Mouse (Mus musculus) regulatory T cell (primary cell): ENCODE measurements around the gene Aox2.

Experiments used
- in situ Hi-C: fragments of 300-600 bp; cut with MboI, MseI; formaldehyde crosslinking; loops from one replicate; pipeline ENCODE4 v1.15.1; 2025; ENCODE audit warnings: high pct_unique_total_duplicates

Gene Aox2

DNA sequence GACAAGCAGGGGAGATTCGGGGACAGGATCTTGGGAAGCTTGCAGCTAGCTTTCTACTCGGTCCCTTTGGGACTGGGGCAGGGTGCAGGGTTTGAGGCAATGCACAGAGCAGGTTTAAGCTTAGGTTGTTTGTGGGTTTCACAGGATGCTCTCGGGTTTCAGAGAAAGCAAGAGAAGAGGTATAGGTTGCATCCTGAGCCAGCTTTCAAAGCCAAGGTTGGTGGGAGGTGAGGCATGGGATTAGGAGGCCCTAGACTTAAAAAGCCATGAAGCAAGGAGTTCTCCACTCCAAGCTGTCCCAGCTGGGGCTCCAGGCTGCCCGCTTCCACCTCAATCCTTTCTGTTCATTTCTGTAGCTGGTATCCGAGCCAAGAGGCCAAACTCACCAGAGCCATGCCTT is at the start of gene Aox2:
TSS of gene Aox2 (plus strand) at position 301 of the 400 bp plus-strand sequence.
- in situ Hi-C loops, result loop anchor here (25.0 kb wide), 1 partner anchor 1159 kb away; no protein-coding TSS in a partner anchor

DNA sequence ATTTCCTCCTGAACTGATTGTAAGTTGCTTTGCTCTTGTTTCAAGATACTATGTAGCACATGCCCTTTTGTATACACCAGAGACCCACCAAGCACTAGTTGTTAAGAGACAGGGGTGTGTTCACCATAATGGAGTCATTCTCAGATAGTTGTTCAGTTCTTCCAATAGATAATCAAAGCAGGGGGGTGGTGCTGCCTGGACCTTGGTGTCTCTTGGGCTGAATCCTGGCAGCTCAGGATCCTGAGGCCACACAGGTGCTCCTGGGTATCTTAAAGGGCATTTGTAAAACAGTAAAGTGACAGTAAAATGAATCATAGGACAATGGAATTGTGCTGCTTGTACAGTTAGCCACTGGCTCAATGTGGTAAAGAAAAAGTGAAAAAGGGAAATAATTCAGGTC is 49.2 kb upstream of the Aox2 start:
- in situ Hi-C loops, result no loop called here

DNA sequence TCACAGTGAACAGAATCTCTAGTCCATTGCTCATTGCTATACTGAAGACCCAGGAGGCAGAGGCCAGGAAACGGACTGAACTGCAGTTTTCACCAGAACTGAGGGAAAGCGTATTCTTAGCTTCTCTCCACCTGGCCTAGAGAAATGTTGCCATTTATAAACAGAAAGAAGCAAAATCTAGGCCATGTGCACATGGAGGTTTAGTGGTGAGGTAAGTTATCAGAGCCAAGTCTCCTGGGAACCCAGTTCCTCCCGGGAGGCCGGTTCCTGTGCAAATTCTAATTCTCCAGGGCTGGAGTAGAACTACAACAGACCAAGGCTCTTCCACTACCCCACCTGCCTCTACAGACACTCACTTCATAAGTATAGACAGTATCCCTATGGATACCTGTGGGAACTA is 48.4 kb upstream of the Aox2 start:
- in situ Hi-C loops, result loop anchor here (5.0 kb wide), 1 partner anchor 43 kb away; no protein-coding TSS in a partner anchor

DNA sequence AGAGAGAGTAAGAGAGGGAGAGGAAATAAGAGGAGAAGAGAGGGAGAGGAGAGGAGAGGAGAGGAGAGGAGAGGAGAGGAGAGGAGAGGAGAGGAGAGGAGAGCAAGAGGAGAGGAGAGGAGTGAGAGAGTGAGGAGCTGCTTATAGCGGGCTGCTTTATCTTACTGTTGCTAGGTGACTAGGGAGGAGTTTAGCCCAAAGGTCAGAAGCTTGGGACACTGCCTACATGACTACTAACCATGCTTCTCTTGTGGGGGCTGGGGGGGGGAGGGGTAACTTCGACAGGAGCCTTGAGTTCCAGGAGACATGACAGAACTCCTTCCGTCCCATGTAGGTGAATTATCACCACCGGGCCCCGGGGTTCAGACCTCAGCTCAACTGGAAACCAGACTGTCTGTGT is 47.6 kb upstream of the Aox2 start:
- in situ Hi-C loops, result loop anchor here (5.0 kb wide), 1 partner anchor 42 kb away; no protein-coding TSS in a partner anchor

DNA sequence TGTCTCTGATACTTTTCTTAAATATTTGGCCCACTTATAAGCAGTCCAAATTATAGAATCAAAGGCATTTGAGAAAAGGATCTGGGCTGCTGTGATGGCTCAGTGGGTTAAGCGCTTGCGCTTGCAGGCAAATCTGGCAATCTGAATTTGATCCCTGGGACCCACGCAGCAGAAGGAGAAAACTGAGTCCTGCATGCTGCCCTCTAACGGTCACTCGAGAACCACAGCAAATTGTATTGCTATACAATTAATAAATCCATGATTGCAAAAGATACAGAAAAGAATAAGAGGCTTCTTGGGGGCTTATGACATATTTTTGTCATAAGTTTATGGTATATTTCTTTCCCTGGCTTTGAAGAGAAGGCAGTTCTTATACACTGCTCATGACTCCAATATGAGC is 42.7 kb upstream of the Aox2 start:
- in situ Hi-C loops, result no loop called here

DNA sequence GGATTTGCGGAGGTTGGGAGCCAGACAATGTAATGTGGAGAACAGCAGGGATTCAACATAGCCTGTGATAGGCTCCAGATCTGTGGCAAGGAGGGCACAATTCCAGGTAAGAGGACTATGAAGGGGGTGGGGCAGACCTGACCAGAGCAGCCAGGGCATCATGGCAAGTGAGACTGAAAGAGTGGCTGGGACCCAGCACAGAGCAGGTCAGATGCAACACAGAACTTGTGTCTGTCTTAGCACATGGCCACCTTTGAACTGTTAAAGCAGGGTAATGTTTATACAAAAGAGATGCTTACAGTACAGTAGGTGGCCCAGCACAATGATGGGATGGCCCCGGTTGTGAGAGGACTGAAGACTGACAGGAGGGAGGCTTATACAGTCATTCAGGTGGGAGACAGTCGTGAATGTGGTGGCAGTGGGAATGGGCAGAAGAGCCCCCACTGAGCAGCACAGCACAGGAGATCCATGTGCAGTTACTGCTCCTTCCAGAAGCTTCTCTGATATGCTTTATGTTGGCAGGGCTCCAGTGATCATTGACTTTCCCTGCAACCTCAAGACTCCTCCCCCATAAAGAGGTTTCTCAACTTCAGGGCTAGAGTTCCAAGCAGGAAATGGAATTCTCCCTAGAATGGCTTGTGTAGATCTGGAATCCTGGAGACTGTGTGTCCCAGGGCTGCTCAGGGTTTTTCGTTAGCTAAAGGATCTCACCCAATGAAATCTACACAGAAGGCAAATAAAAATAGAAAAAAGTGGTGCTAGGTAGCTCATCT is 40.4 kb upstream of the Aox2 start:
- in situ Hi-C loops, result no loop called here

DNA sequence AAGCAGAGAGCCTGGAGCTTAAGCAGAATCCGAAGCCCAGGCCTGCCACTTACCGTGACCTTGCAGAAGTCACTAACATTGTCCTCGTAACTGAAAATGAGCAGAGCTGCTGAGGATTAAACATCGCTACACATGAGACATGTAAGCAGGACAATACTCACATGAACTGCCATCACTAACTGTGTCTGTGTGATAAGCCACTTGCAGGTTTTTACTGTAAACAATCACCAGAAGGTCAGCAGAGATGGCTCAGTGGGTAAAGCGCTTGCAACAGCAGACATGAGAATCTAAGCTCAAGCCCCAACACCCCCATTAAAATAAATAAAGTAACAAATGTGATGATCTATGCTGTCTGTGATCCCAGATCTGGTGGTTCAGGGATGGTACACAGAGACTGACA is 39.7 kb upstream of the Aox2 start:
- in situ Hi-C loops, result no loop called here

DNA sequence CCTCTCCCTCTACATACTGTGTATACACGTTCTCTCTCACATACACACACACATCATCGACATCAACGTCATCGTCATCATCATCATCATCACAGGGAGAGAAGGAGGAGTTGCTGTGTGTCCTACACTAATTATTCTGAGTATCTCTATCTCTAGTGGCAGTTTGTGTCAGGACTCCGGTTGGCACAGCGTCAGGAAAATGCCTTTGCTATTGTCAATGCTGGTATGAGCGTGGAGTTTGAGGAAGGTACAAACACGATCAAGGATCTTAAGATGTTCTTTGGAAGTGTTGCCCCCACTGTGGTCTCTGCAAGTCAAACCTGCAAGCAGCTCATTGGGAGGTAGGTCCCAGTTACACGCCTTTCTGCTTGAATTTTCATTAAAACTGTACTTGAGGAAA is 39.2 kb upstream of the Aox2 start:
- in situ Hi-C loops, result no loop called here

DNA sequence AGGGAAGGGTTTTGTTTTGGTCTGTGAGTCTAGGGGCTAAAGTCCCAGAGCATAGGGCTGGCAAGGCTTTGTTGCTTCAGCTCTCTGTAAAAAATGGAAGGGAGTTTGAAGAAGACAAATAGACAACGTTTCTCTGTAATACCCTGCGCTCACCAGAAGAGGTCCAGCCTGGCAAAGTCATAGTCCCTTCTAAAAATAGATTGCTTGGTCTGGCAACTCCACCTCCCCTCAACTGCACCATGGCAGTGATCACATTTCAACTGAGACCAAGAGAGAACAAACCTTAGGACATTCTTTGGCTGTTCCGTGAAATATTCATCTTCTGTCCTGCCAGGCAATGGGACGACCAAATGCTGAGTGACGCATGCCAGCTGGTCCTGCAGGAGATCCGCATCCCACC is 37.8 kb upstream of the Aox2 start:
- in situ Hi-C loops, result no loop called here

DNA sequence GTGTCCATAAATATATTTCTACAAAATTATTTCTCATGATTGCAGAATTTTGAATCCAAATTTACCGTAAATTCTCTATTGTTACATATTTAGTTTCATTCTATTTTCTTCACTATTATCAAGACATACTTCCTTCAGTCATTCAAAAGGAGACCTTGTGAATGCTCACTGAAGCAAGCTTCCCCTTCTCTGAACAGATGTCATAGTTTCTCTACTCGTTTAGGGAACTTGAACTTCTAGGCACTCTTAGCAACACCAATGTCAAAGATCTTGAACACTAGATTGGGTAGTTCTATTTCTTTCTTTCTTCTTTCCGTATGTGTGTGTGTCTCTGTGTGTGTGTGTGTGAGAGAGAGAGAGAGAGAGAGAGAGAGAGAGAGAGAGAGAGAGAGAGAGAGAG is 33.6 kb upstream of the Aox2 start:
- in situ Hi-C loops, result no loop called here

DNA sequence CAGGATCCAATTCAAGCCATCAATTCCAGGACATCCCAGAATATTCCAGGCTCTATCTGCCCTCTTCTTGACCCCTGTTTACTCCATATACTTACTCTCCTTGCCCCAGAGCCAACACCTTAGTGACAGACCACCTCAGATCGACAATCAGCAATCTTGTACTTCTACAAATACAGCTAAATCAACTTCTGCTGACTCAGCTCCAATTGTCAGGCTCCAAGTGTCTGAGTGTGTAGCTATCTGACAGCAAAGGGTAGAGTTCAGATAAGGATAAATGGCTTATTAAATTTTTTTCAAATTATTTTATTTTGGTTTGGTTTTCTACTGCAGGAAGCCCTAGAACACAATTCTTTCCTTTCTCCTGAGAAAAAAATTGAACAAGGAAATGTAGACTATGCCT is 29.6 kb upstream of the Aox2 start:
- in situ Hi-C loops, result no loop called here

DNA sequence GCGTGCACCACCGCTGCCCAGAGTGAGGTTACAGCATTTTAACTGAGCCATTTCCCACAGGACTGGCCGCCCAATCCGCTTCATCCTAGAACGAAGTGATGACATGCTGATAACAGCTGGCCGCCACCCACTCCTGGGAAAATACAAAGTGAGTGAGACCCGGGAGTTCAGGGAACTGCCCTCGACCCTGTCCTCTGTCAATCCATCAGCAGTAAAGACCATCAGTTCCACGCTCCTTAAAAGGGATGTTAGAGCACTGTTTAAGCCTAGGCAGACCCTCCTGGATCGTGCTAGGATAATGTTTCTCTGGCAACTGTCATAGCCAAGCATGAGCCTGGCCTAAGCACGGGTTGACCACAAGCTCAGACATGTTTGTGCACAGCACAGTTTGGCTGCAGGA is 24.7 kb upstream of the Aox2 start:
- in situ Hi-C loops, result no loop called here

DNA sequence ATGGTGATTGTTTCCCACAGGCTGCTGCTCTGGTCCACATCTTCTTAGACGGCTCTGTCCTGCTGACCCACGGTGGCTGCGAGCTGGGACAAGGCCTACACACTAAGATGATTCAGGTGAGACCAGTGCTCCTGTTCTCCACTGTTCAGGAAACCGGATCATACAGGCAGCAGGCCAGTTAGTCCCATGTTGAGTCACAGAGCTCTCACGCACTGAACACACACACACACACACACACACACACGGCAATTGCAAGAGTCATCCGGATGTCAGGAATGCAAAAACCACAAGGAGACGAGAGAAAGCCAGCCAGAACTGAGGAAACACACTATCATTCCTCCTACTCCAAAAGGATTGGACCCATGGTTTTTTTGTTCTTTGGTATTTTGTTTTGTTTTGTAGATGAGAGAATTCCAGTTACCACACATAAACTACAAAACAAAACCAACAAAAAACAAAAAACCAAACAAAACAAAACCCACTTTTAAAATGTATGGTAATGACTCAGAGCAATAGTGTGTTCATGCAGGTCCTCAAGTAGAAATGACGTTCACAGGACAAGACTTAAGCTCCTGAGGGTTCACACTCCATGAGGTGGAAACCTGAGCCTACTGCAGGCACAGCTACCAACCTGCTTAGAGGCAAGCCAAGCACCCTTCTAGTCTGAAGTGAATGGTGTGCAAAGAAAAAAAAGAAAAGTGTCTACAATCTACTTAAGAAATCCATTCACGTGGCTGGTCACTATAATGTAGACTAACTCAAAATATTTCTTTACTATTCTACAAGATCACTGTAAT is 20.7 kb upstream of the Aox2 start:
- in situ Hi-C loops, result no loop called here

DNA sequence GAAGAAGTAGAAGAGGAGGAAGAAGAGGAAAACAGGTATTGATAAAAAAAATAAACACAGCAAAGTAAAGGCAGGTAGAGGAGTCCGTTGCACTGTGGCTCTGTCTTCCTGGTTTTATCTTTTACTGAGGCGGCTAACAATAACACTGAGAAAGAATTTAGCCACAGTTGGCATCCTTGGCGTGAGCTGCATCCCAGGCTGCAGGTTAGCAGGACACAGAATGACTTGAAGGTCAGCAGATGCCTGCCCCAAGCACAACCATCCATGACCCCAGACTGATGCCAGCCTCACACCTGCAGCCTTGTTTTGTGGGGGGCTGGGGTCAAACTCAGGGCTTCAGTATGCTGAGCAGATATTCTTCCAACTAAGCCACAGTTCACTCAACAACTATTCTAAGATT is 17.8 kb upstream of the Aox2 start:
- in situ Hi-C loops, result no loop called here

DNA sequence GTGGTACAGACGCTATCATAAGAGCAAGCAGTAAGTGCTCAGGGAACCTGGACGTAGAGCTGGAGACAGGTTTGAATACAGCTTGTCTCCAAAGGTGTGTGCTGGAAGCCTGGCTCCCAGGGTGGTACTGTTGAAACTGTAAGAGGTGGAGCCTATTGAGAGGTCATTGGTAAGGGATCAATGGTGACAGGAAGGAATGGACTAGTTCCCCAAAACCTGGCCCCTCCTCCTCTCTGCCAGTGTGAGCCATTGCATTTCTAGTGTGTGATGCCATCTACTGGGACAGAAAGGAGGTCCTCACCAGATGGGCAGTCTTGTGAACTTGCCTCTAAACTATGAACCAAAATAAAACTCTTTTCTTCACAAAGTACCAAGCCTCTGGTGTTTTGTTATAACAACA is 9.9 kb upstream of the Aox2 start:
- in situ Hi-C loops, result no loop called here

DNA sequence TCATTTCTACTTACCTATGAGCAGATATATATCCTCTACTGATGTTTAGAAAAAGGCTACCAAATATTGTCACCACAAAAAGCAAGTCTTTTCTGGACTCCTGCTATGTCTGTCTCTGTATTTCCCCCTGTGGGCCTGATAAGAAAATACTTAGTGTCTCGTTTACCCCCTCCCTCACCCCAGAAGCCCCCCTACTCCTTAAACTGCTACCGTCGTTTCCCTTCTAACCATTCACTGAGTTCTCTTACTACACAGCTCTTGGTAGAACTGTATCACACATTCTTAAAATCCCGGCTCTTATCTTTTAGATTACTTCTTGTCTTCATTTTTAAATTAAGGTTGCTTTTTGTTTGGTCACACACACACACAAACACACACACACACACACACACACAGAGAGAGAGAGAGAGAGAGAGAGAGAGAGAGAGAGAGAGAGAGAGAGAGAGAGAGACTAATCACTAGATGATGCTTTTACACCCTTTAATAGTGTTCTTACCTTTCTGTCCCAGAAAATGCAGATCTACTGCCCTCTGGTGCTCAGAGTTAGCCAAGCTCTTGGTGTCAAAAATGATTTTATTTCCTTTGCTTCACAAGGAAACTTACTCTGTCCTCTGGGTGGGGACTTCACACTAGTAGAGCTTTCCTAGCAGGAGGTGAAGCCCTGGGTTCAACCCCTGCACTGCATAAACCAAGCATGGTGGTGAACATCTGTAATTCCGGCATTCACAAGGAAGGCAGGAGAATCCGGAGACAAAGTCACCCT is 7.1 kb upstream of the Aox2 start:
- in situ Hi-C loops, result loop anchor here (5.0 kb wide), 1 partner anchor 39 kb away; no protein-coding TSS in a partner anchor

DNA sequence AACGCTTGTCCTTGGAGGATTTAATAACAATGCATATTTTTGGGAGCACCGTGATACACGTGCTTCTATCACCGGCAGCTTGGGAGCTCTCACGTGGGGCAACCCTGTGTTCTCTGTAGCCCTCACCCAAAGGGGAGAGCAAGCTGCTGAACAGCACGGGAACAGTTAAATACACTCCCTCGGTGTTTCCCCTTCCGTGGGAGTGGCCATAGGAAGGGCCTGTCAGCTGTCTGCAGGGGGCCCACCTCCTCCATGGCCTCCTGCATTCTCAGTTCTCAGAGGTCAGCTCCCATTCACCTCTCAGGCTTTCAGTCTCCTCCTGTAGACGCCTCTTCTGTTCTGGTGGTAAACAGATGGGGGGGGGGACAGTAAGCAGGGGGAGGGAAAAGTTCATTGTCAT is 2.2 kb upstream of the Aox2 start:
- in situ Hi-C loops, result loop anchor here (25.0 kb wide), 1 partner anchor 1161 kb away; no protein-coding TSS in a partner anchor

DNA sequence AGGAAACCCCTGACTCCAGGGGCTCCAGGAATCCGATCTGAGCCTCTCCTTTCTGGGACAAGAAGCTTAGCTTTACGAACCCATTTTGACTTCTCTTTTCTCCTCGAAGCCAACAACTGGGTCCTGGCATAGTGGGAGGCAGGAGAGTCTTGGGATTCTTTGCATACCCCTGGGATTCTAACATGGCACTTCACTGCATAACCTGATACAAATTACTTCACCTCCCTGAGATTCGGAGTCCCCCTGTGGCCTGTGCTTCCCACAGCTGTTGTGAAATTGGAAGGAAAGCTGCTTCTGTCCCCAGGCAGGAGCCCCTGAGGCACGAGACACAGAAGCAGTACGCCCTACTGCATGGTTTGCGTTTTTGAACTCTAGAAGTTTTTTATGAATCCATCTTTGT is 387 bp downstream of the Aox2 start:
- in situ Hi-C loops, result loop anchor here (25.0 kb wide), 1 partner anchor 1159 kb away; no protein-coding TSS in a partner anchor

DNA sequence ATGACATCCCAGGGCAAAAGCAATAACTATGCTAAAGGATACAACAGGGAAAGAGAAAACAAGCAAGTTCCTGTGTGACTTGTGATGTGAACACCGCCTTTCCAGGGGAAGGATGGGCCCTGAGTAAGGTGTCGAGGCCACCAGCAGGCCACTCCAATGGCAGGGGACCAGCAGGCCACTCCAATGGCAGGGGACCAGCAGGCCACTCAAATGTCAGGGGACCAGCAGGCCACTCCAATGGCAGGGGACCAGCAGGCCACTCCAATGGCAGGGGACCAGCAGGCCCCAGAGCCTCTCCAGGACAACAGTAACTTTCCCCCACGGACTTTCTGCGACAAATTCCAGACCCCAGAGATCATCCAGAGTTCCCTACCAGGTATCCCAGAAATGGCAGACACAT is 2.3 kb downstream of the Aox2 start:
- in situ Hi-C loops, result loop anchor here (25.0 kb wide), 1 partner anchor 1157 kb away; no protein-coding TSS in a partner anchor

DNA sequence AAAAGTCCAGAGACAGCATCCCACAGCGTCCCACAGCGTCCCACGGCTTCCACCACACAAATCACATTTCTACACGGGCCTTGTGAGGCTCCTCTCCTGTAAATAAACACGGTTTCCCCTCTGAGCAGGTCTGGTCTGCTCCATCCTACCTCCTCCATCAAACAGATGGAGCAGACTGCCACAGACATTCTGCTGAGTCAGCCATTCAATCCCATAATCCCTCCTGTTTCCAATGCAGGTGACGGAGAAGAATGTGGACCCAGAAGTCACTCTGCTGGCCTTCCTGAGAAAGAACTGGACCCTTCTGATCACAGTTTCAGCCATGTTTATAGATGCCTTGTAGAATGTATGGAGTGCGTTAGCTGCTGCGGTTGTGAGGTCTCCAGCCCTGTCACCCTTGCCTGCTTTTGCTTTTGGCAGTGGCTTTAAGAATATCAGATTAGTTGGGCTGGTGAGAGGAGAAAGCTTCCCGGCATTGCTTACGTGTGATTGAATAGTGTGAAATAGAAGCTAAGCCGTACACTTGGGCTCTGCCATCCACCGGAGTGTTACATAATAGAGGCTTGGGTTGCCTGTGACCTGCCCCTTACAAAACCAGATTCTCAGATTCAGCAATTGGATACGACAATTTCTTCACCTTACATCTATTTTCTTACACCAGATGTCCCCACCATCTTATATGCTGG is 3.0 kb downstream of the Aox2 start:
- in situ Hi-C loops, result loop anchor here (25.0 kb wide), 1 partner anchor 1156 kb away; no protein-coding TSS in a partner anchor

DNA sequence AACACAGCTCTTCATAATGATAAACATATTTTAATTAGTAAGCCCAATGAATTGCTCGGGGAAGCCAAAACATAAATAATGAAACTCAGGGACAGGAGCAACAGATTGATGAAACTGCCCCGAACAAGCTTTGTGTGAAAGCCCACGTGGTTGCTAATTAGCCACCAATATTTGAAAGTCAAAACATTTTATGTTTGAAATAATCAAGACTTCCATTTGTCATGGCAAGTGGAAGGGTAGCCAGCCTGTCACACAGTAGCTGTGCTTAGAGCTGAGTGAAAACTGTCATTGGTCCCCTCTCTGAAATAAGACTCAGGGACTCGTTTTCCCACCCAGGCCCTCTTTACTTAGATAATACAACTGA is 3.5 kb downstream of the Aox2 start:
- in situ Hi-C loops, result loop anchor here (25.0 kb wide), 1 partner anchor 1156 kb away; no protein-coding TSS in a partner anchor
